Mouse (Mus musculus) MEL (cell line): ENCODE measurements at regions not wholly inside any gene's neighbourhood (a gene's known extent, or its start where the extent isn't known, plus 50 kb on each side); places are given as distances from the start of the nearest gene placed in this dataset.

Experiments used
- DNase-seq: peaks from one replicate; pipeline ENCODE4 v3.0.0; 2011; ENCODE audit warnings: low read depth, low spot score
- H3K27ac ChIP-seq: 2 replicates; pipeline ENCODE4 v1.5.1; 2012; ENCODE audit warnings: low read depth, mild to moderate bottlenecking, control low read depth, low read length, moderate library complexity; ENCODE audit not compliant: control insufficient read depth
- H3K27me3 ChIP-seq, 2 experiments: fragments of 150-350 bp in 1 of 2; sonication (generic) in 1 of 2; 2 replicates each; pipeline ENCODE4 v1.6.1; 2012; ENCODE audit warnings: low read length in 2 of 2, mild to moderate bottlenecking in 2 of 2, improper control_type of control experiment in 1 of 2, moderate library complexity in 1 of 2; ENCODE audit not compliant: insufficient read depth in 2 of 2, control insufficient read depth in 1 of 2
- H3K36me3 ChIP-seq, 2 experiments: 2 replicates each; pipeline ENCODE4 v1.6.1; 2012 to 2014; ENCODE audit warnings: low read length in 2 of 2, improper control_type of control experiment in 1 of 2, inconsistent platforms in 1 of 2, mild to moderate bottlenecking in 1 of 2; ENCODE audit not compliant: insufficient read depth in 2 of 2, control insufficient read depth in 1 of 2
- H3K4me1 ChIP-seq, 2 experiments: fragments of 150-350 bp in 1 of 2; sonication (generic) in 1 of 2; 2 replicates each; pipeline ENCODE4 v1.6.1; 2012; ENCODE audit warnings: low read length in 2 of 2, improper control_type of control experiment in 1 of 2, mild to moderate bottlenecking in 1 of 2; ENCODE audit not compliant: insufficient read depth in 2 of 2, control insufficient read depth in 1 of 2
- H3K4me3 ChIP-seq, 2 experiments: fragments of 150-350 bp in 1 of 2; sonication (generic) in 1 of 2; 2 replicates each; pipeline ENCODE4 v1.5.1; 2012; ENCODE audit warnings: low read depth in 2 of 2, low read length in 2 of 2, mild to moderate bottlenecking in 2 of 2, moderate library complexity in 2 of 2, control low read depth in 1 of 2, improper control_type of control experiment in 1 of 2; ENCODE audit not compliant: control insufficient read depth in 1 of 2, insufficient read depth in 1 of 2
- H3K79me2 ChIP-seq: 2 replicates; pipeline ENCODE4 v1.6.1; 2012; ENCODE audit warnings: mild to moderate bottlenecking, low read length, moderate library complexity; ENCODE audit not compliant: control insufficient read depth, poor library complexity, insufficient read depth
- H3K9ac ChIP-seq: 2 replicates; pipeline ENCODE4 v1.6.1; 2012; ENCODE audit warnings: low read depth, mild to moderate bottlenecking, control low read depth, low read length, moderate library complexity; ENCODE audit not compliant: control insufficient read depth, poor library complexity, severe bottlenecking
- H3K9me3 ChIP-seq: fragments of 150-350 bp; sonication (generic); replicated peaks from 2 replicates; pipeline ENCODE4 v1.6.1; 2012; ENCODE audit warnings: mild to moderate bottlenecking, low read length, improper control_type of control experiment, moderate library complexity; ENCODE audit not compliant: insufficient read depth
- CTCF ChIP-seq, 3 experiments: IDR thresholded peaks in 2 of 3; conservative IDR thresholded peaks in 1 of 3; 2 replicates each; pipeline ENCODE4 v1.5.1; 2011 to 2012; ENCODE audit warnings: low read length in 3 of 3, low read depth in 2 of 3, mild to moderate bottlenecking in 2 of 3, improper control_type of control experiment in 1 of 3, inconsistent platforms in 1 of 3, mixed read lengths in 1 of 3, moderate library complexity in 1 of 3; ENCODE audit not compliant: control insufficient read depth in 1 of 3, insufficient read depth in 1 of 3, poor library complexity in 1 of 3, severe bottlenecking in 1 of 3
- E2F4 ChIP-seq: IDR thresholded peaks from 2 replicates; pipeline ENCODE4 v1.6.1; 2011; ENCODE audit warnings: low read depth, low read length, improper control_type of control experiment, borderline replicate concordance
- ELF1 ChIP-seq: IDR thresholded peaks from 2 replicates; pipeline ENCODE4 v1.6.1; 2014; ENCODE audit warnings: low read depth, mild to moderate bottlenecking, inconsistent platforms, low read length, improper control_type of control experiment, moderate library complexity
- GATA1 ChIP-seq: IDR thresholded peaks from 2 replicates; pipeline ENCODE4 v1.6.1; 2011; ENCODE audit warnings: low read depth, low read length, improper control_type of control experiment
- HCFC1 ChIP-seq: IDR thresholded peaks from 2 replicates; pipeline ENCODE4 v1.6.1; 2012; ENCODE audit warnings: low read depth, mild to moderate bottlenecking, inconsistent platforms, low read length, improper control_type of control experiment, moderate library complexity
- MAZ ChIP-seq: IDR thresholded peaks from 2 replicates; pipeline ENCODE4 v1.6.1; 2012; ENCODE audit warnings: low read depth, mild to moderate bottlenecking, inconsistent platforms, low read length, improper control_type of control experiment
- MYB ChIP-seq: IDR thresholded peaks from 2 replicates; pipeline ENCODE4 v1.6.1; 2011; ENCODE audit warnings: mild to moderate bottlenecking, low read depth, low read length, improper control_type of control experiment
- MYC ChIP-seq: IDR thresholded peaks from 2 replicates; pipeline ENCODE4 v1.6.1; 2011; ENCODE audit warnings: low read depth, mild to moderate bottlenecking, low read length, improper control_type of control experiment, moderate library complexity
- NELFE ChIP-seq: IDR thresholded peaks from 2 replicates; pipeline ENCODE4 v1.6.1; 2011; ENCODE audit warnings: low read depth, low read length, improper control_type of control experiment
- NRF1 ChIP-seq: IDR thresholded peaks from 2 replicates; pipeline ENCODE4 v1.6.1; 2014; ENCODE audit warnings: low read depth, mild to moderate bottlenecking, inconsistent platforms, low read length, improper control_type of control experiment, moderate library complexity; ENCODE audit not compliant: poor library complexity, insufficient read depth, severe bottlenecking
- POLR2A ChIP-seq, 2 experiments: IDR thresholded peaks; 2 replicates each; pipeline ENCODE4 v1.6.1; 2011 to 2012; ENCODE audit warnings: low read length in 2 of 2, mild to moderate bottlenecking in 2 of 2, control low read depth in 1 of 2, improper control_type of control experiment in 1 of 2, low read depth in 1 of 2, moderate library complexity in 1 of 2; ENCODE audit not compliant: control insufficient read depth in 1 of 2, insufficient read depth in 1 of 2, poor library complexity in 1 of 2
- POLR2AphosphoS5 ChIP-seq: IDR thresholded peaks from 2 replicates; pipeline ENCODE4 v1.6.1; 2012; ENCODE audit warnings: low read depth, borderline replicate concordance, mild to moderate bottlenecking, inconsistent platforms, low read length, moderate library complexity, mixed read lengths
- RCOR1 ChIP-seq: IDR thresholded peaks from 2 replicates; pipeline ENCODE4 v1.6.1; 2012; ENCODE audit warnings: low read depth, mild to moderate bottlenecking, inconsistent platforms, low read length, improper control_type of control experiment
- SIN3A ChIP-seq: IDR thresholded peaks from 2 replicates; pipeline ENCODE4 v1.6.1; 2012; ENCODE audit warnings: low read length, improper control_type of control experiment, inconsistent platforms
- SMC3 ChIP-seq: IDR thresholded peaks from 2 replicates; pipeline ENCODE4 v1.6.1; 2011; ENCODE audit warnings: low read depth, low read length, improper control_type of control experiment
- TCF12 ChIP-seq: IDR thresholded peaks from 2 replicates; pipeline ENCODE4 v1.6.1; 2014; ENCODE audit warnings: low read depth, mild to moderate bottlenecking, inconsistent platforms, low read length, improper control_type of control experiment, moderate library complexity
- USF1 ChIP-seq: IDR thresholded peaks from 2 replicates; pipeline ENCODE4 v1.6.1; 2014; ENCODE audit warnings: low read depth, mild to moderate bottlenecking, inconsistent platforms, low read length, improper control_type of control experiment, moderate library complexity
- ZKSCAN1 ChIP-seq: IDR thresholded peaks from 2 replicates; pipeline ENCODE4 v1.6.1; 2012; ENCODE audit warnings: low read depth, mild to moderate bottlenecking, inconsistent platforms, low read length, improper control_type of control experiment, moderate library complexity
- ZMIZ1 ChIP-seq: IDR thresholded peaks from 2 replicates; pipeline ENCODE4 v1.6.1; 2012; ENCODE audit warnings: low read depth, mild to moderate bottlenecking, inconsistent platforms, low read length, improper control_type of control experiment, moderate library complexity
- ZNF384 ChIP-seq: IDR thresholded peaks from 2 replicates; pipeline ENCODE4 v1.6.1; 2012; ENCODE audit warnings: low read depth, mild to moderate bottlenecking, inconsistent platforms, low read length, improper control_type of control experiment

GRCm38 (mm10) chr12:96167551-96167950, 475.5 kb downstream of the Flrt2 start:
- no peaks in the 10 kb centered on the region for H3K27me3 ChIP-seq
- DNase-seq = no peak
- H3K79me2 ChIP-seq = no peaks in the 10 kb centered on the region
- H3K4me1 ChIP-seq = no peaks in the 10 kb centered on the region
- TF ChIP-seq ZKSCAN1 = no peak
- TF ChIP-seq TCF12 = no peak
- TF ChIP-seq NRF1 = no peak
- TF ChIP-seq E2F4 = no peak
- TF ChIP-seq MAZ = no peak
- TF ChIP-seq CTCF (IDR thresholded peaks at IDR 0.05 in 2 of 3, conservative IDR thresholded peaks at IDR 0.05 in 1 of 3; ENCODE audit: control insufficient read depth in 1 of 3, insufficient read depth in 1 of 3, low read depth in 2 of 3, low read length in 3 of 3, poor library complexity in 1 of 3, severe bottlenecking in 1 of 3) = no peak
- TF ChIP-seq SMC3 = no peak
- TF ChIP-seq RCOR1 = no peak
- TF ChIP-seq MYC = no peak
- TF ChIP-seq ZNF384 = no peak
- no peak for TF ChIP-seq POLR2A (IDR thresholded peaks at IDR 0.05; ENCODE audit: control insufficient read depth in 1 of 2, insufficient read depth in 1 of 2, low read depth in 1 of 2, low read length in 2 of 2, poor library complexity in 1 of 2)
- TF ChIP-seq ELF1 = no peak
- no peak for TF ChIP-seq HCFC1
- no peak for TF ChIP-seq GATA1
- no peak for TF ChIP-seq POLR2AphosphoS5
- TF ChIP-seq USF1 = no peak
- H3K9me3 ChIP-seq = no peaks in the 10 kb centered on the region
- H3K9ac ChIP-seq = no peak overlapping the region
- no peak overlapping the region for H3K27ac ChIP-seq
- no peaks in the 10 kb centered on the region for H3K36me3 ChIP-seq
- H3K4me3 ChIP-seq = no peak overlapping the region

GRCm38 (mm10) chr12:96198928-96199327, 506.9 kb downstream of the Flrt2 start:
- Histone ChIP-seq H3K27ac (no peak overlapping the region), H3K36me3 (no peaks in the 10 kb centered on the region), H3K4me1 (no peaks in the 10 kb centered on the region), H3K27me3 (no peaks in the 10 kb centered on the region), H3K4me3 (no peak overlapping the region), H3K79me2 (no peaks in the 10 kb centered on the region)
- TF ChIP-seq MYB = no peak
- TF ChIP-seq ZMIZ1 = no peak
- no peak for TF ChIP-seq SIN3A
- TF ChIP-seq NELFE = no peak
- TF ChIP-seq TCF12 = no peak
- TF ChIP-seq, all 39 proteins: peak for 0
- DNase-seq = peak; percentile 2
- Histone ChIP-seq H3K9ac (no peak overlapping the region), H3K9me3 (no peaks in the 10 kb centered on the region)
